Mouse (Mus musculus): ENCODE results near the gene Scarb2. TPM values are rescaled to one million over a fixed set of nuclear protein-coding genes. Genes with fewer than 3 reads are reported as not detected.

Scarb2 gene
- polyA plus RNA-seq, 1 experiment, result 46.6 TPM

- H3K36me3 ChIP-seq (ENCODE audit: control insufficient read depth, insufficient read depth), result no peaks in the 10 kb centered on the region
- no peak overlapping the region for H3ac ChIP-seq (ENCODE audit: control insufficient read depth, insufficient read length)
- no peaks in the 10 kb centered on the region for H3K27me3 ChIP-seq (ENCODE audit: control insufficient read depth, insufficient read depth, insufficient read length)
- no peak overlapping the region for H3K4me3 ChIP-seq
- peaks cover 4% of the 10 kb centered on the region for H3K79me2 ChIP-seq (ENCODE audit: control insufficient read depth, insufficient read depth)
- no peak for TF ChIP-seq USF1 (IDR thresholded peaks at IDR 0.05; ENCODE audit: low read depth)
- no peak for TF ChIP-seq SRF (IDR thresholded peaks at IDR 0.05; ENCODE audit: control insufficient read depth, insufficient read length, low read depth)
- TF ChIP-seq TCF12 (IDR thresholded peaks at IDR 0.05; ENCODE audit: insufficient read depth, poor library complexity, severe bottlenecking), result no peak
- TF ChIP-seq POLR2A (IDR thresholded peaks at IDR 0.05; ENCODE audit: insufficient read length, low read depth), result no peak
- no peak for TF ChIP-seq CEBPB (IDR thresholded peaks at IDR 0.05; ENCODE audit: insufficient read depth, poor library complexity, severe bottlenecking)
- no peak for TF ChIP-seq MYOG (IDR thresholded peaks at IDR 0.05; ENCODE audit: control insufficient read depth in 1 of 3, insufficient read depth in 1 of 3, insufficient read length in 2 of 3, low read depth in 2 of 3)
- TF ChIP-seq MAX (IDR thresholded peaks at IDR 0.05; ENCODE audit: low read depth), result no peak
- TF ChIP-seq MYOD1 (IDR thresholded peaks at IDR 0.05; ENCODE audit: control insufficient read depth in 1 of 3, insufficient read length in 2 of 3, low read depth in 2 of 3), result no peak
- TF ChIP-seq POLR2AphosphoS2 (IDR thresholded peaks at IDR 0.05; ENCODE audit: insufficient read length, low read depth), result no peak
- no peak for TF ChIP-seq REST (IDR thresholded peaks at IDR 0.05; ENCODE audit: insufficient read depth, insufficient read length)
- no peak for TF ChIP-seq TCF3 (IDR thresholded peaks at IDR 0.05; ENCODE audit: insufficient read length, low read depth)
- no peak for TF ChIP-seq E2F4 (IDR thresholded peaks at IDR 0.05; ENCODE audit: insufficient read depth)
- H3K4me2 ChIP-seq (ENCODE audit: low read depth), result no peak overlapping the region
Observed at GRCm38 (mm10) chr5:92468234-92468633, 38.4 kb downstream of the Scarb2 start.

GRCm38 (mm10) chr5:92467102-92467766 lies 39.4 kb downstream of the Scarb2 start:
- H3K36me3 ChIP-seq (ENCODE audit: control insufficient read depth, insufficient read depth), result peaks cover under 1% of the 10 kb centered on the region
- H3K4me2 ChIP-seq (ENCODE audit: low read depth), result no peak overlapping the region
- no peak for TF ChIP-seq POLR2AphosphoS2 (IDR thresholded peaks at IDR 0.05; ENCODE audit: insufficient read length, low read depth)
- no peak for TF ChIP-seq E2F4 (IDR thresholded peaks at IDR 0.05; ENCODE audit: insufficient read depth)
- no peak for TF ChIP-seq MYOD1 (IDR thresholded peaks at IDR 0.05; ENCODE audit: control insufficient read depth in 1 of 3, insufficient read length in 2 of 3, low read depth in 2 of 3)
- no peak for TF ChIP-seq POLR2A (IDR thresholded peaks at IDR 0.05; ENCODE audit: insufficient read length, low read depth)
- TF ChIP-seq MAX (IDR thresholded peaks at IDR 0.05; ENCODE audit: low read depth), result no peak
- TF ChIP-seq SRF (IDR thresholded peaks at IDR 0.05; ENCODE audit: control insufficient read depth, insufficient read length, low read depth), result no peak
- TF ChIP-seq USF1 (IDR thresholded peaks at IDR 0.05; ENCODE audit: low read depth), result no peak
- H3ac ChIP-seq (ENCODE audit: control insufficient read depth, insufficient read length), result no peak overlapping the region
- no peak overlapping the region for H3K4me3 ChIP-seq
- no peaks in the 10 kb centered on the region for H3K27me3 ChIP-seq (ENCODE audit: control insufficient read depth, insufficient read depth, insufficient read length)
- peaks cover 4% of the 10 kb centered on the region for H3K79me2 ChIP-seq (ENCODE audit: control insufficient read depth, insufficient read depth)

- TF ChIP-seq REST (IDR thresholded peaks at IDR 0.05; ENCODE audit: insufficient read depth, insufficient read length), result no peak
- no peak for TF ChIP-seq CEBPB (IDR thresholded peaks at IDR 0.05; ENCODE audit: insufficient read depth, poor library complexity, severe bottlenecking)
- no peak for TF ChIP-seq USF1 (IDR thresholded peaks at IDR 0.05; ENCODE audit: low read depth)
- no peak for TF ChIP-seq POLR2A (IDR thresholded peaks at IDR 0.05; ENCODE audit: insufficient read length, low read depth)
- TF ChIP-seq MYOG (IDR thresholded peaks at IDR 0.05; ENCODE audit: control insufficient read depth in 1 of 3, insufficient read depth in 1 of 3, insufficient read length in 2 of 3, low read depth in 2 of 3), result no peak
- TF ChIP-seq MAX (IDR thresholded peaks at IDR 0.05; ENCODE audit: low read depth), result no peak
- no peak for TF ChIP-seq SRF (IDR thresholded peaks at IDR 0.05; ENCODE audit: control insufficient read depth, insufficient read length, low read depth)
- TF ChIP-seq TCF12 (IDR thresholded peaks at IDR 0.05; ENCODE audit: insufficient read depth, poor library complexity, severe bottlenecking), result no peak
- no peak for TF ChIP-seq E2F4 (IDR thresholded peaks at IDR 0.05; ENCODE audit: insufficient read depth)
- TF ChIP-seq MYOD1 (IDR thresholded peaks at IDR 0.05; ENCODE audit: control insufficient read depth in 1 of 3, insufficient read length in 2 of 3, low read depth in 2 of 3), result no peak
- TF ChIP-seq TCF3 (IDR thresholded peaks at IDR 0.05; ENCODE audit: insufficient read length, low read depth), result no peak
- TF ChIP-seq POLR2AphosphoS2 (IDR thresholded peaks at IDR 0.05; ENCODE audit: insufficient read length, low read depth), result no peak
- Histone ChIP-seq H3K79me2 (ENCODE audit: control insufficient read depth, insufficient read depth) (peaks cover 4% of the 10 kb centered on the region), H3ac (ENCODE audit: control insufficient read depth, insufficient read length) (no peak overlapping the region), H3K4me3 (no peak overlapping the region), H3K27me3 (ENCODE audit: control insufficient read depth, insufficient read depth, insufficient read length) (no peaks in the 10 kb centered on the region), H3K36me3 (ENCODE audit: control insufficient read depth, insufficient read depth) (peaks cover 10% of the 10 kb centered on the region), H3K4me2 (ENCODE audit: low read depth) (no peak overlapping the region)
Observed at GRCm38 (mm10) chr5:92465511-92465910, 41.1 kb downstream of the Scarb2 start.

- Histone ChIP-seq H3ac (ENCODE audit: control insufficient read depth, insufficient read length) (no peak overlapping the region), H3K36me3 (ENCODE audit: control insufficient read depth, insufficient read depth) (peaks cover 23% of the 10 kb centered on the region), H3K4me3 (no peak overlapping the region), H3K79me2 (ENCODE audit: control insufficient read depth, insufficient read depth) (peaks cover 4% of the 10 kb centered on the region), H3K4me2 (ENCODE audit: low read depth) (no peak overlapping the region), H3K27me3 (ENCODE audit: control insufficient read depth, insufficient read depth, insufficient read length) (no peaks in the 10 kb centered on the region)
- TF ChIP-seq TCF12 (IDR thresholded peaks at IDR 0.05; ENCODE audit: insufficient read depth, poor library complexity, severe bottlenecking) (no peak), MAX (IDR thresholded peaks at IDR 0.05; ENCODE audit: low read depth) (no peak)
Observed at GRCm38 (mm10) chr5:92461321-92461720, 45.3 kb downstream of the Scarb2 start.

GRCm38 (mm10) chr5:92458726-92459125 lies 47.9 kb downstream of the Scarb2 start:
- Histone ChIP-seq H3ac (ENCODE audit: control insufficient read depth, insufficient read length) (no peak overlapping the region), H3K79me2 (ENCODE audit: control insufficient read depth, insufficient read depth) (no peaks in the 10 kb centered on the region), H3K27me3 (ENCODE audit: control insufficient read depth, insufficient read depth, insufficient read length) (no peaks in the 10 kb centered on the region), H3K4me2 (ENCODE audit: low read depth) (no peak overlapping the region), H3K36me3 (ENCODE audit: control insufficient read depth, insufficient read depth) (peaks cover 30% of the 10 kb centered on the region), H3K4me3 (no peak overlapping the region)
- no peak for TF ChIP-seq MAX (IDR thresholded peaks at IDR 0.05; ENCODE audit: low read depth)
- TF ChIP-seq POLR2AphosphoS2 (IDR thresholded peaks at IDR 0.05; ENCODE audit: insufficient read length, low read depth), result no peak
- no peak for TF ChIP-seq USF1 (IDR thresholded peaks at IDR 0.05; ENCODE audit: low read depth)
- TF ChIP-seq CEBPB (IDR thresholded peaks at IDR 0.05; ENCODE audit: insufficient read depth, poor library complexity, severe bottlenecking), result no peak
- no peak for TF ChIP-seq E2F4 (IDR thresholded peaks at IDR 0.05; ENCODE audit: insufficient read depth)
- no peak for TF ChIP-seq REST (IDR thresholded peaks at IDR 0.05; ENCODE audit: insufficient read depth, insufficient read length)
- no peak for TF ChIP-seq MYOD1 (IDR thresholded peaks at IDR 0.05; ENCODE audit: control insufficient read depth in 1 of 3, insufficient read length in 2 of 3, low read depth in 2 of 3)
- no peak for TF ChIP-seq TCF12 (IDR thresholded peaks at IDR 0.05; ENCODE audit: insufficient read depth, poor library complexity, severe bottlenecking)
- no peak for TF ChIP-seq TCF3 (IDR thresholded peaks at IDR 0.05; ENCODE audit: insufficient read length, low read depth)
- TF ChIP-seq SRF (IDR thresholded peaks at IDR 0.05; ENCODE audit: control insufficient read depth, insufficient read length, low read depth), result no peak
- no peak for TF ChIP-seq POLR2A (IDR thresholded peaks at IDR 0.05; ENCODE audit: insufficient read length, low read depth)
- no peak for TF ChIP-seq MYOG (IDR thresholded peaks at IDR 0.05; ENCODE audit: control insufficient read depth in 1 of 3, insufficient read depth in 1 of 3, insufficient read length in 2 of 3, low read depth in 2 of 3)

Data from myocyte (in vitro differentiated cells).